Mouse (Mus musculus) stomach, embryonic 15.5 days (tissue): ENCODE results near the gene Sipa1. TPM values are rescaled to one million over a fixed set of nuclear protein-coding genes. Genes with fewer than 3 reads are reported as not detected.

Source experiments
- ATAC-seq: fragments of 200-750 bp; cut with Nextera tagmentation; 2 replicates; pipeline ENCODE4 v1.8.0; 2017; ENCODE audit warnings: low read depth, moderate number of reproducible peaks, moderate TSS enrichment; ENCODE audit not compliant: insufficient read depth, low FRiP score
- H3K27ac ChIP-seq: fragments of 300-500 bp; sonication (generic); 2 replicates; pipeline ENCODE4 v1.5.1; 2015; ENCODE audit warnings: mild to moderate bottlenecking, inconsistent platforms
- H3K27me3 ChIP-seq: fragments of 300-500 bp; sonication (generic); replicated peaks from 2 replicates; pipeline ENCODE4 v1.6.1; 2015; ENCODE audit warnings: inconsistent platforms
- H3K36me3 ChIP-seq: fragments of 300-500 bp; sonication (generic); 2 replicates; pipeline ENCODE4 v1.6.1; 2015; ENCODE audit warnings: inconsistent platforms
- H3K4me1 ChIP-seq: fragments of 300-500 bp; sonication (generic); 2 replicates; pipeline ENCODE4 v1.6.1; 2015; ENCODE audit warnings: inconsistent platforms
- H3K4me2 ChIP-seq: fragments of 300-500 bp; sonication (generic); 2 replicates; pipeline ENCODE4 v1.6.1; 2015; ENCODE audit warnings: mild to moderate bottlenecking, inconsistent platforms
- H3K4me3 ChIP-seq: fragments of 300-500 bp; sonication (generic); replicated peaks from 2 replicates; pipeline ENCODE4 v1.5.1; 2015; ENCODE audit warnings: inconsistent platforms
- H3K9ac ChIP-seq: fragments of 300-500 bp; sonication (generic); 2 replicates; pipeline ENCODE4 v1.6.1; 2015; ENCODE audit warnings: inconsistent platforms
- H3K9me3 ChIP-seq: fragments of 300-500 bp; sonication (generic); 2 replicates; pipeline ENCODE4 v1.6.1; 2016; ENCODE audit warnings: inconsistent platforms
- WGBS: fragments of 180-500 bp; shearing (Covaris S2); methylation state at CpG from one replicate; pipeline ENCODE4 v1.1.7; 2015; 5-methylcytosine and 5-hydroxymethylcytosine counted together
- microRNA-seq: library from miRNA; unstranded; fragments of <30 nt; microRNA quantifications from one replicate; pipeline ENCODE4, GENCODE M21; 2016
- polyA plus RNA-seq: library from polyadenylated mRNA; unstranded; fragments of >200 nt; fragmentation: Nextera tagmentation; extraction: Ambion mirVana; gene quantifications from 2 replicates; pipeline ENCODE4 v1.2.1, GENCODE M21; 2015

Gene Sipa1
- polyA plus RNA-seq, 1 experiment from 2014 or later = 28.7 TPM

- WGBS = under 1% methylated on average over 54 of the region's 55 CpGs
- ATAC-seq = peak; percentile 89
- peak within 1 kb of the TSS; percentile 82 for H3K4me2 ChIP-seq
These were observed 53.7 kb downstream of the Sipa1 start, which contains the start of gene Kat5 for GRCm38 (mm10) chr19:5609547-5610404. Gene Kat5 (minus strand): TSS chr19:5610237.

GRCm38 (mm10) chr19:5609171-5609546 lies 54.3 kb downstream of the Sipa1 start:
- H3K4me1 ChIP-seq = peaks cover 20% of the 10 kb centered on the region
- ATAC-seq = no peak

More at GRCm38 (mm10) chr19:5609547-5610404, 53.7 kb downstream of the Sipa1 start, which contains the start of gene Kat5:
- H3K27ac ChIP-seq = peak within 1 kb of the TSS; percentile 98
- peak within 1 kb of the TSS; percentile 79 for H3K4me3 ChIP-seq
- no peaks in the 10 kb centered on the region for H3K27me3 ChIP-seq
- peaks cover 37% of the 10 kb centered on the region for H3K36me3 ChIP-seq
- peak within 1 kb of the TSS; percentile 84 for H3K9ac ChIP-seq
- H3K4me1 ChIP-seq = peaks cover 18% of the 10 kb centered on the region
- no peaks in the 10 kb centered on the region for H3K9me3 ChIP-seq

GRCm38 (mm10) chr19:5608707-5609106 lies 54.8 kb downstream of the Sipa1 start:
- Histone ChIP-seq H3K4me3 (peak overlapping the region; percentile 79), H3K9me3 (no peaks in the 10 kb centered on the region)
- 92% methylated on average over 13 of the region's 13 CpGs for WGBS

More at GRCm38 (mm10) chr19:5609171-5609546, 54.3 kb downstream of the Sipa1 start:
- peak overlapping the region; percentile 82 for H3K4me2 ChIP-seq
- peak overlapping the region; percentile 84 for H3K9ac ChIP-seq
- H3K27ac ChIP-seq = peak overlapping the region; percentile 98
- H3K27me3 ChIP-seq = no peaks in the 10 kb centered on the region
- WGBS = 49% methylated on average over 10 of the region's 10 CpGs
- peaks cover 43% of the 10 kb centered on the region for H3K36me3 ChIP-seq
- no peaks in the 10 kb centered on the region for H3K9me3 ChIP-seq
- peak overlapping the region; percentile 79 for H3K4me3 ChIP-seq

GRCm38 (mm10) chr19:5607705-5608410 lies 55.6 kb downstream of the Sipa1 start:
- WGBS = 94% methylated on average over 26 of the region's 26 CpGs
- no peaks in the 10 kb centered on the region for H3K27me3 ChIP-seq
- ATAC-seq = no peak
- peaks cover 52% of the 10 kb centered on the region for H3K36me3 ChIP-seq
- H3K4me1 ChIP-seq = peaks cover 26% of the 10 kb centered on the region
- H3K9ac ChIP-seq = no peak overlapping the region
- no peak overlapping the region for H3K27ac ChIP-seq
- no peak overlapping the region for H3K4me3 ChIP-seq
- no peak overlapping the region for H3K4me2 ChIP-seq
- H3K9me3 ChIP-seq = no peaks in the 10 kb centered on the region

More at GRCm38 (mm10) chr19:5608707-5609106, 54.8 kb downstream of the Sipa1 start:
- no peaks in the 10 kb centered on the region for H3K27me3 ChIP-seq
- H3K36me3 ChIP-seq = peaks cover 47% of the 10 kb centered on the region
- peaks cover 21% of the 10 kb centered on the region for H3K4me1 ChIP-seq
- H3K27ac ChIP-seq = no peak overlapping the region
- peak overlapping the region; percentile 82 for H3K4me2 ChIP-seq
- no peak overlapping the region for H3K9ac ChIP-seq
- no peak for ATAC-seq

GRCm38 (mm10) chr19:5606196-5606595 lies 57.3 kb downstream of the Sipa1 start:
- peaks cover 52% of the 10 kb centered on the region for H3K36me3 ChIP-seq
- no peak overlapping the region for H3K4me3 ChIP-seq
- no peaks in the 10 kb centered on the region for H3K27me3 ChIP-seq
- no peak overlapping the region for H3K27ac ChIP-seq
- 85% methylated on average over 8 of the region's 8 CpGs for WGBS
- no peak overlapping the region for H3K9ac ChIP-seq
- no peak for ATAC-seq
- H3K4me1 ChIP-seq = peaks cover 31% of the 10 kb centered on the region
- H3K4me2 ChIP-seq = no peak overlapping the region
- H3K9me3 ChIP-seq = no peaks in the 10 kb centered on the region

DNA sequence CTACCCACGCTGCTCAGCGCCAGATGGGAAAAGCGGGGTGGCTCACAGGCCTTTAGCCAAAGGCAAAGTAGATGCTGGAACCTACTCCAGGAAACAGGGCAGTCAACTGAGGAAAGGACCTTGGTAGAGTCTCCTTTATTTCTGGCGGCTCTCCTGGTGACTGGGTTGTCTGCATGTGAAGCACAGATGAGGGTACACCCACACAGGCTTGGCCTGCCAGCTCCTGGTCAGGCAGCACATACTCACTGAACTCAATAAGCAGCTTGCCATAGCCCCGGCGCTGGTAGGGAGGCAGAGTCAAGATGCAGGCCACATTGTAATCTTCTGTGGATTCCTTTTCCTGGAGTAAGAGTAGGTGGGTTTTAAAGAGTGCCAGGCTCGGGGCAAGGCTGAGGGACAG lies 58.4 kb downstream of the Sipa1 start:
- Histone ChIP-seq H3K27me3 (no peaks in the 10 kb centered on the region), H3K36me3 (peaks cover 52% of the 10 kb centered on the region), H3K4me3 (no peak overlapping the region), H3K9ac (no peak overlapping the region), H3K27ac (no peak overlapping the region), H3K4me2 (no peak overlapping the region), H3K9me3 (no peaks in the 10 kb centered on the region), H3K4me1 (peaks cover 24% of the 10 kb centered on the region)
- 92% methylated on average over 7 of the region's 7 CpGs for WGBS
- ATAC-seq = no peak

GRCm38 (mm10) chr19:5603664-5604063 lies 59.8 kb downstream of the Sipa1 start:
- H3K27ac ChIP-seq = no peak overlapping the region
- no peak overlapping the region for H3K4me3 ChIP-seq
- no peak overlapping the region for H3K9ac ChIP-seq
- H3K9me3 ChIP-seq = no peaks in the 10 kb centered on the region
- no peak overlapping the region for H3K4me2 ChIP-seq
- peaks cover 52% of the 10 kb centered on the region for H3K36me3 ChIP-seq
- peaks cover 18% of the 10 kb centered on the region for H3K4me1 ChIP-seq
- ATAC-seq = no peak
- H3K27me3 ChIP-seq = no peaks in the 10 kb centered on the region
- WGBS = 84% methylated on average over 7 of the region's 7 CpGs

DNA sequence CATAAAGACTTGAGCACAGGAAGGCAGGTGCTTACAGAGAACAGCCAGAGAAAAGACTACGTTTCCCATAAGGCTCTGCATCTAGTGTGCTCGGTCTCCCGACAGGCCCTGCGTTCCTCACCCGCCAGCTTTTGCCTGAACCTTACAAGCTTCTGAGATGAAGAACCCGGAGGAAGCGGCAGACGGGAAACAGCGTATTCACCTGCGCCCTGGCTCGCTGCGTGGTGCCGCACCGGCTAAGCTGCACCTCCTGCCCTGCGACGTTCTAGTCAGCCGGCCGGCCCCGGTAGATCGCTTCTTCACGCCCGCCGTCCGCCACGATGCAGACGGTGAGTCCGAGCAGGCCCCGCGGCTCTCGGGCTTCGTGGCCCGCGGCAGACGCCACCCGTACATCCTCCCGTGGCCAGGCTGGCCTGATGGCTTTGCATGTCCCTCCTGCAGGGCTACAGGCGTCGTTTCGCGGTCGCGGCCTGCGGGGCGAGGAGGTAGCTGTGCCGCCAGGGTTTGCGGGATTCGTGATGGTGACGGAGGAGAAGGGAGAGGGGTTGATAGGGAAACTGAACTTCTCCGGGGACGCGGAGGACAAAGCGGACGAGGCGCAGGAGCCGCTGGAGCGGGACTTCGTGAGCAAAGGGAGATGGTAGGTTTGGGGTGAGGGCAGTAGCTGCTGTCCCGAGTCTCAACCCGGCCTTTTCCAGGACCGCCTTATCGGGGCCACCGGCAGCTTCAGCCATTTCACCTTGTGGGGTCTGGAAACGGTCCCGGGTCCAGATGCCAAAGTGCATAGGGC lies 61.6 kb downstream of the Sipa1 start, which contains the start of gene Rnaseh2c:
Gene Rnaseh2c, plus strand, starts transcription at position 122 of the 790 bp plus-strand sequence.
- WGBS = under 1% methylated on average over 64 of the region's 64 CpGs
- Histone ChIP-seq H3K4me2 (peak within 1 kb of the TSS; percentile 84), H3K27ac (peak within 1 kb of the TSS; percentile 82), H3K36me3 (peaks cover 37% of the 10 kb centered on the region), H3K9ac (peak within 1 kb of the TSS; percentile 86), H3K27me3 (no peaks in the 10 kb centered on the region), H3K4me3 (peak within 1 kb of the TSS; percentile 80), H3K9me3 (no peaks in the 10 kb centered on the region), H3K4me1 (peaks cover 13% of the 10 kb centered on the region)
- ATAC-seq = peak; percentile 87

Small RNA genes lying within 50 kb of the gene (microRNA-seq; reads per million reads assigned to microRNA genes)
- 0.58 reads per million for gene Mir6987

Other genes starting within 250 kb of the Sipa1 start
- 210 and 222 TPM in 2 replicates for gene Drap1, start 238.7 kb downstream of the Sipa1 start, polyA plus RNA-seq
- gene AI837181, start 238.6 kb downstream of the Sipa1 start, polyA plus RNA-seq = 47.8 and 49.4 TPM in 2 replicates
- gene Fosl1, start 216.2 kb downstream of the Sipa1 start, polyA plus RNA-seq = not detected in 2 replicates
- gene Ccdc85b, start 205.8 kb downstream of the Sipa1 start, polyA plus RNA-seq = 11.8 and 11.9 TPM in 2 replicates
- 99.4 and 99.7 TPM in 2 replicates for gene Fibp, start 203.1 kb downstream of the Sipa1 start, polyA plus RNA-seq
- gene Ctsw, start 195.2 kb downstream of the Sipa1 start, polyA plus RNA-seq = 1.3 and 2.3 TPM in 2 replicates
- gene Efemp2, start 189.8 kb downstream of the Sipa1 start, polyA plus RNA-seq = 145 and 152 TPM in 2 replicates
- 35.6 and 36.3 TPM in 2 replicates for gene Mus81, start 175.3 kb downstream of the Sipa1 start, polyA plus RNA-seq
- 2,358 and 2,394 TPM in 2 replicates for gene Cfl1, start 173.3 kb downstream of the Sipa1 start, polyA plus RNA-seq
- not detected in 2 replicates for gene 1700020D05Rik, start 159.9 kb downstream of the Sipa1 start, polyA plus RNA-seq
- gene Snx32, start 153.2 kb downstream of the Sipa1 start, polyA plus RNA-seq = 8.8 and 11.1 TPM in 2 replicates
- gene Ovol1, start 103.1 kb downstream of the Sipa1 start, polyA plus RNA-seq = 14.6 and 17.8 TPM in 2 replicates
- gene Ap5b1, start 95.7 kb downstream of the Sipa1 start, polyA plus RNA-seq = 7.1 and 8.3 TPM in 2 replicates
- gene Rnaseh2c, start 61.8 kb downstream of the Sipa1 start, polyA plus RNA-seq = 124 and 144 TPM in 2 replicates
- gene Kat5, start 53.5 kb downstream of the Sipa1 start, polyA plus RNA-seq = 42.2 and 49.1 TPM in 2 replicates
- gene Rela, start 26.2 kb downstream of the Sipa1 start, polyA plus RNA-seq = 43.5 and 46.0 TPM in 2 replicates
- 27.7 and 32.3 TPM in 2 replicates for gene Map3k11, start 25.0 kb upstream of the Sipa1 start, polyA plus RNA-seq
- 17.7 and 19.3 TPM in 2 replicates for gene Pcnx3, start 25.2 kb upstream of the Sipa1 start, polyA plus RNA-seq
- gene Kcnk7, start 40.7 kb upstream of the Sipa1 start, polyA plus RNA-seq = 0.52 and 1.3 TPM in 2 replicates
- gene Ehbp1l1, start 62.6 kb upstream of the Sipa1 start, polyA plus RNA-seq = 45.0 and 50.0 TPM in 2 replicates
- gene Fam89b, start 65.9 kb upstream of the Sipa1 start, polyA plus RNA-seq = 76.4 and 81.5 TPM in 2 replicates
- gene Ltbp3, start 77.2 kb upstream of the Sipa1 start, polyA plus RNA-seq = 27.1 and 30.6 TPM in 2 replicates
- gene Scyl1, start 107.7 kb upstream of the Sipa1 start, polyA plus RNA-seq = 63.6 and 68.9 TPM in 2 replicates
- gene Frmd8, start 211.6 kb upstream of the Sipa1 start, polyA plus RNA-seq = 25.3 and 27.7 TPM in 2 replicates
- gene Slc25a45, start 214.1 kb upstream of the Sipa1 start, polyA plus RNA-seq = 5.5 TPM in 2 replicates
- 2.3 and 2.4 TPM in 2 replicates for gene Tigd3, start 230.4 kb upstream of the Sipa1 start, polyA plus RNA-seq
- 98.7 and 118 TPM in 2 replicates for gene Dpf2, start 249.3 kb upstream of the Sipa1 start, polyA plus RNA-seq